Mouse (Mus musculus): ENCODE measurements around the gene Isg15. TPM values are rescaled to one million over a fixed set of nuclear protein-coding genes. Genes with fewer than 3 reads are reported as not detected.
A peak's percentile ranks its signal among the peaks of the same experiment; 100 is the strongest.

The Isg15 gene
- polyA plus RNA-seq, 2 experiments: 1.3 to 5.8 TPM

DNA sequence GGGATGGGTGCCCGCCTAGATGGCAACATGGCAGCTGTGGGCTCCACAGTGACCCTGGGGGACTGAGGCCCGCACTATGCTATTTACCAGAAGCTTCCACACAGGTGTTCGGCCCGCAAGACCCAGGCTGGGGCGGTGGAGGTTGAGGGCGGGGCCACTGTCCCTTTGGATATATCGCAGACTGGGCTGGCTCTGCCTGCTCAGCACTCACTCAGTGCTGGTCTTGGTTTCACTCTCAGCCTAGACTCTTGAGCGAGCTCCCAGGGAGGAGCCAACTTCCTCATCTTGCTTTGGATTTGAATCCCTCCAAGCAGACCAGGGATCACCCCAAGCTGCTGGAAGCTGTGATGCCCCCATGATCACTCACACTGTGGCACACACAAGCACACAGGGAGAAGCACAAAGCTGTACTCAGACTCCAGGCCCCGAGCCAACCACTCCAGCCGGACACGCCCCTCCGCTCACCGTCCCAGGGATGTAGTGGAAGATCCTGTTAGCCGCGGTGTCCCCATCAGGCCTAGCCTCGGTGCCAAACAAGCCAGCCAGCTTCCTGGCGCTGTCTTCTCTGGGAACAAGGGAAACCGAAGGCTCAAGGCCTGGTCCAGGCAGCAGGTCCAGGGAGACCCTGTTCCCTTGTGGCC is 27.3 kb upstream of the Isg15 start:
- ATAC-seq (ENCODE audit: insufficient read depth): peak; percentile 24; the same call in 1 of the 2 replicates
- Histone ChIP-seq H3K27me3 (ENCODE audit: control insufficient read depth, insufficient read depth, low read length) (no peaks in the 10 kb centered on the region), H3K4me2 (ENCODE audit: low read depth) (no peak overlapping the region; the same call in 1 of the 2 replicates), H3K27ac (no peak overlapping the region), H3K9me3 (ENCODE audit: control insufficient read depth, low read length) (no peaks in the 10 kb centered on the region), H3K36me3 (replicated peaks; ENCODE audit: control insufficient read depth, insufficient read depth, low read depth) (peaks cover 6% of the 10 kb centered on the region), H3K4me1 (replicated peaks; ENCODE audit: control insufficient read depth in 2 of 2, insufficient read depth in 2 of 2, low read length in 1 of 2) (no peaks in the 10 kb centered on the region; a peak in 1 of 4 replicates), H3K4me3 (ENCODE audit: insufficient read depth in 1 of 2, low read depth in 2 of 2, low read length in 2 of 2) (no peak overlapping the region), H3K9ac (replicated peaks) (no peak overlapping the region)
- no peak for DNase-seq (ENCODE audit: low read depth in 3 of 3, low spot score in 3 of 3)
- 53% methylated on average over 18 of the region's 18 CpGs for WGBS (ENCODE audit: insufficient replicate concordance)
- TF ChIP-seq EP300 (IDR thresholded peaks at IDR 0.05; ENCODE audit: low read depth) (no peak), CTCF (IDR thresholded peaks at IDR 0.05; ENCODE audit: low read depth) (no peak)

DNA sequence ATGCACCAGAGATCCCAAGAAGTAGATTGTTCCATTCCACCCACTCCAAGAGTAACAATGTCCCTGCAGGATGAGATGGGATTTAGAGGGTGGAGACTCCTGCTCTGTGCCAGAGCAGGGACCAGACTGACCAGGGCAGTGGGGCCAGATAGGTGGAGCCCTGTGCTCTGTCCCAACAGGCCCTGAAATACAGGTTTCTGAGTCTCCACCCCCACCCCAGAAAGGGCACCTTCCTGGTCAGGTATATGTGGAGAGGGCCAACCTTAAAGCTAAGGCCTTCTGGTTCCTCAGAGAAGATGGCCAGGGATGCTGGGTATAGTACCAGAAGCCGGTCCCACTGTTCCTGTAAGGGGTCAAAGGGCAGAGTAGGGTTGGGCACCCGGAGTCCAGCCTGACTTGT is 23.7 kb upstream of the Isg15 start:
- Histone ChIP-seq H3K4me1 (replicated peaks; ENCODE audit: control insufficient read depth in 2 of 2, insufficient read depth in 2 of 2, low read length in 1 of 2) (no peaks in the 10 kb centered on the region; a peak in 1 of 4 replicates), H3K4me2 (ENCODE audit: low read depth) (no peak overlapping the region), H3K9ac (replicated peaks) (no peak overlapping the region), H3K9me3 (ENCODE audit: control insufficient read depth, low read length) (no peaks in the 10 kb centered on the region), H3K27ac (no peak overlapping the region), H3K27me3 (ENCODE audit: control insufficient read depth, insufficient read depth, low read length) (no peaks in the 10 kb centered on the region), H3K4me3 (ENCODE audit: insufficient read depth in 1 of 2, low read depth in 2 of 2, low read length in 2 of 2) (no peak overlapping the region), H3K36me3 (replicated peaks; ENCODE audit: control insufficient read depth, insufficient read depth, low read depth) (no peaks in the 10 kb centered on the region)
- no peak for ATAC-seq (ENCODE audit: insufficient read depth)
- DNase-seq (ENCODE audit: low read depth in 3 of 3, low spot score in 3 of 3): no peak
- WGBS (ENCODE audit: insufficient replicate concordance): 67% methylated on average over 2 of the region's 2 CpGs
- TF ChIP-seq CTCF (IDR thresholded peaks at IDR 0.05; ENCODE audit: low read depth): no peak
- no peak for TF ChIP-seq EP300 (IDR thresholded peaks at IDR 0.05; ENCODE audit: low read depth)

GRCm38 (mm10) chr4:156219936-156220335 is 19.3 kb upstream of the Isg15 start:
- ATAC-seq (ENCODE audit: insufficient read depth): no peak
- Histone ChIP-seq H3K4me3 (ENCODE audit: insufficient read depth in 1 of 2, low read depth in 2 of 2, low read length in 2 of 2) (no peak overlapping the region), H3K9ac (replicated peaks) (no peak overlapping the region), H3K4me2 (ENCODE audit: low read depth) (no peak overlapping the region), H3K4me1 (replicated peaks; ENCODE audit: control insufficient read depth in 2 of 2, insufficient read depth in 2 of 2, low read length in 1 of 2) (no peaks in the 10 kb centered on the region), H3K27me3 (ENCODE audit: control insufficient read depth, insufficient read depth, low read length) (no peaks in the 10 kb centered on the region), H3K27ac (no peak overlapping the region), H3K9me3 (ENCODE audit: control insufficient read depth, low read length) (no peaks in the 10 kb centered on the region), H3K36me3 (replicated peaks; ENCODE audit: control insufficient read depth, insufficient read depth, low read depth) (no peaks in the 10 kb centered on the region)
- WGBS (ENCODE audit: insufficient replicate concordance): 66% methylated on average over 11 of the region's 11 CpGs
- TF ChIP-seq CTCF (IDR thresholded peaks at IDR 0.05; ENCODE audit: low read depth): no peak
- TF ChIP-seq EP300 (IDR thresholded peaks at IDR 0.05; ENCODE audit: low read depth): no peak
- DNase-seq (ENCODE audit: low read depth in 3 of 3, low spot score in 3 of 3): no peak

DNA sequence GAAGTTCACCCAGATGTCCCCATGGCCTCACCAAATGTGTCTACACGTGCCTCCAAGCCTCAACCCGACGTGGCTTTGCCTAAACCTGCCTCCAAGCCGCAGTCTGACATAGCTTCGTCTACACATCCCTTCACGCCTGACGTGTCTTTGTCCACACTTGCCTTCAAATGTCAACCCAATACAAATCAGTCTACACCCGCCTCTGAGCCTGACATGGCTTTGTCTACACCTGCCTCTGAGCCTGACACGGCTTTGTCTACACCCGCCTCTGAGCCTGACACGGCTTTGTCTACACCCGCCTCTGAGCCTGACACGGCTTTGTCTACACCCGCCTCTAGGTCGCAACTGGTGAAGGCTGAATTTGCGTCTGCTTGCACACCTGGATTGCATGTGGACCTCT is 17.2 kb upstream of the Isg15 start:
- H3K36me3 ChIP-seq (replicated peaks; ENCODE audit: control insufficient read depth, insufficient read depth, low read depth): no peaks in the 10 kb centered on the region
- H3K4me3 ChIP-seq (ENCODE audit: insufficient read depth in 1 of 2, low read depth in 2 of 2, low read length in 2 of 2): no peak overlapping the region
- no peak overlapping the region for H3K27ac ChIP-seq

GRCm38 (mm10) chr4:156217022-156217669 is 16.5 kb upstream of the Isg15 start:
- DNase-seq (ENCODE audit: low read depth in 3 of 3, low spot score in 3 of 3) (no peak), ATAC-seq (ENCODE audit: insufficient read depth) (no peak)
- Histone ChIP-seq H3K4me2 (ENCODE audit: low read depth) (no peak overlapping the region), H3K27ac (no peak overlapping the region), H3K4me3 (ENCODE audit: insufficient read depth in 1 of 2, low read depth in 2 of 2, low read length in 2 of 2) (no peak overlapping the region), H3K4me1 (replicated peaks; ENCODE audit: control insufficient read depth in 2 of 2, insufficient read depth in 2 of 2, low read length in 1 of 2) (no peaks in the 10 kb centered on the region), H3K27me3 (ENCODE audit: control insufficient read depth, insufficient read depth, low read length) (no peaks in the 10 kb centered on the region), H3K9ac (replicated peaks) (no peak overlapping the region), H3K36me3 (replicated peaks; ENCODE audit: control insufficient read depth, insufficient read depth, low read depth) (no peaks in the 10 kb centered on the region), H3K9me3 (ENCODE audit: control insufficient read depth, low read length) (no peaks in the 10 kb centered on the region)
- 71% methylated on average over 16 of the region's 16 CpGs for WGBS (ENCODE audit: insufficient replicate concordance)
- TF ChIP-seq CTCF (IDR thresholded peaks at IDR 0.05; ENCODE audit: low read depth): no peak

More for the DNA sequence above, 17.2 kb upstream of the Isg15 start:
- Histone ChIP-seq H3K9ac (replicated peaks) (no peak overlapping the region), H3K4me1 (replicated peaks; ENCODE audit: control insufficient read depth in 2 of 2, insufficient read depth in 2 of 2, low read length in 1 of 2) (no peaks in the 10 kb centered on the region), H3K9me3 (ENCODE audit: control insufficient read depth, low read length) (no peaks in the 10 kb centered on the region), H3K27me3 (ENCODE audit: control insufficient read depth, insufficient read depth, low read length) (no peaks in the 10 kb centered on the region), H3K4me2 (ENCODE audit: low read depth) (no peak overlapping the region)
- TF ChIP-seq CTCF (IDR thresholded peaks at IDR 0.05; ENCODE audit: low read depth): no peak
- TF ChIP-seq EP300 (IDR thresholded peaks at IDR 0.05; ENCODE audit: low read depth): no peak
- DNase-seq (ENCODE audit: low read depth in 3 of 3, low spot score in 3 of 3) (no peak), ATAC-seq (ENCODE audit: insufficient read depth) (no peak)
- 74% methylated on average over 16 of the region's 16 CpGs for whole genome bisulfite sequencing (ENCODE audit: insufficient replicate concordance)

All from liver, embryonic 14.5 days (tissue).